8 mouse cellular contexts compared by ENCODE assay signal in the genomic region with DNA sequence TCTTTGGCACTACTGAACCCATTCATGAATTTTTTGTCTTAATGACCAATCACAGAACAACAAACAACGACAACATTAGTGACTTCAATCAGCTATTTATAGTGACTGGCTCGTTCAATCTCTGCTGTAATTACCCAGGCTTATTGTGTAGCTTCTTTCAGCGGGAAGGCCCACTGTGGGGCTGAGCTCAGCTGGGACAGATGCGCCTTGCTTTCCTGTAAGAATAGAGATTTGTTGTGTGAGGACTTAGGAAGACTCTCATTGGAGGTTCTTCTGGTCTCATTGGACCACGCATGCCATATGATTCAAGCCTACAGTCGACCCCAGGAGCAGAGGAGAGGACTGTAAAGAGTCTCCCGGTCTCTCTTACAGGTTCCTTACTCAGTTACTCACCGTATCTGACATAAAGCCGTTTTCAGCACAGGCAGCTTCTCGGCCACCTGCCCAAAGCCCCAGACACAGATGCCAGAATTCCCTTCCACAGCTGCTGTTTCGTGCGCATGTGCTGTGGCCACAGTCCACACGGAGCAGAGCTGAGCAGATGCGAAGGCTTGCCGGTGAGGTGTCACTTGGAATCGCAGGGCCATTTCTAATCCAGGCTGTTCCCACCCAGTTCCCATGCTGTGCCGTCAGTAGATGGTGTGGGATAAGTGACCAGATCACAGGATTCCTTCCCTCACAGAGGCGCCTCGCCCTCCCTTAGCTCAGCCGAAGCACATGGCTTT.
DNase-seq lines count a peak whose midpoint lies in the region; ATAC-seq and TF ChIP-seq lines count a peak whose summit lies in the region.

No protein-coding gene starts in this region.

- no peaks in the 10 kb centered on the region for H3K36me3 ChIP-seq in midbrain, embryonic 16.5 days (ENCODE audit: control insufficient read depth, insufficient read depth, low read length)

- H3K27ac ChIP-seq in layer of hippocampus, adult 2 months: peak overlapping the region; percentile 36; the same call in 1 of the 2 replicates
- no peak overlapping the region for H3K27ac ChIP-seq in midbrain, embryonic 16.5 days (ENCODE audit: low read length)

- H3K4me3 ChIP-seq in layer of hippocampus, adult 2 months: no peak overlapping the region
- H3K4me3 ChIP-seq in midbrain, embryonic 16.5 days (ENCODE audit: low read depth, low read length): no peak overlapping the region

- peak; percentile 41 for TF ChIP-seq CTCF in layer of hippocampus, adult 2 months (conservative IDR thresholded peaks at IDR 0.05)

- DNase-seq in layer of hippocampus, adult 2 months (ENCODE audit: low spot score in 2 of 2): peak in 1 of 2 experiments; percentile 34
- DNase-seq in layer of hippocampus, adult 18-20 months (ENCODE audit: low spot score in 2 of 2): no peak
- peak; percentile 39 for DNase-seq in forelimb bud, embryonic 11.5 days (ENCODE audit: low read depth, low spot score)
- peak; percentile 71 for DNase-seq in heart, postnatal 4 days
- DNase-seq in liver: no peak

- H3K27me3 ChIP-seq in midbrain, embryonic 16.5 days (ENCODE audit: control insufficient read depth, insufficient read depth, low read depth, low read length): no peaks in the 10 kb centered on the region

- H3K4me1 ChIP-seq in midbrain, embryonic 16.5 days (ENCODE audit: control insufficient read depth, insufficient read depth, low read length): peaks cover 6% of the 10 kb centered on the region; the same call in 1 of the 2 replicates

- no peaks in the 10 kb centered on the region for H3K9me3 ChIP-seq in midbrain, embryonic 16.5 days (replicated peaks; ENCODE audit: control insufficient read depth, low read length, poor library complexity, severe bottlenecking)

- peak; percentile 72 for ATAC-seq in midbrain, embryonic 16.5 days
- ATAC-seq in activated CD4-positive, CD25-positive, alpha-beta regulatory T cell, adult 4 months: no peak
- ATAC-seq in erythroid progenitor cell, adult 5-6 weeks (replicated peaks; ENCODE audit: low FRiP score, poor library complexity, severe bottlenecking): no peak

- no peak overlapping the region for H3K4me2 ChIP-seq in midbrain, embryonic 16.5 days (ENCODE audit: low read length)

- 63% methylated on average over 20 of the region's 20 CpGs for WGBS in midbrain, embryonic 16.5 days

- no peak overlapping the region for H3K9ac ChIP-seq in midbrain, embryonic 16.5 days (ENCODE audit: low read depth, low read length)

Comparison
In these comparisons a context has a peak if more than half of its experiments do, and no peak if none do; other contexts are left out.
1. DNase-seq: peak in forelimb bud, embryonic 11.5 days (single experiment) and heart, postnatal 4 days (single experiment); none in layer of hippocampus, adult 18-20 months (0 of 2) and liver (single experiment).